In genomic region chr13:55727120-55727838, GRCm38 (mm10) we compare ENCODE assay signal across 8 mouse cellular contexts. TPM values are rescaled to one million over a fixed set of nuclear protein-coding genes. Genes with fewer than 3 reads are reported as not detected.
DNase-seq lines count a peak whose midpoint lies in the region; ATAC-seq and TF ChIP-seq lines count a peak whose summit lies in the region.

Pcbd2 (plus strand) TSS chr13:55727368.

- peak within 1 kb of the TSS; percentile 92 for H3K27ac ChIP-seq in embryonic facial prominence, embryonic 11.5 days (replicated peaks; ENCODE audit: low read depth, low read length)
- H3K27ac ChIP-seq in intestine, postnatal 0 days (ENCODE audit: low read depth, low read length), result peak within 1 kb of the TSS; percentile 97
- H3K27ac ChIP-seq in midbrain, embryonic 10.5 days (replicated peaks), result peak within 1 kb of the TSS; percentile 96

- no peaks in the 10 kb centered on the region for H3K4me1 ChIP-seq in embryonic facial prominence, embryonic 11.5 days (ENCODE audit: control insufficient read depth, insufficient read depth, low read length)
- H3K4me1 ChIP-seq in intestine, postnatal 0 days (replicated peaks; ENCODE audit: control insufficient read depth, insufficient read depth, low read length), result no peaks in the 10 kb centered on the region
- peaks cover 5% of the 10 kb centered on the region; the same call in 1 of the 2 replicates for H3K4me1 ChIP-seq in midbrain, embryonic 10.5 days

- peak within 1 kb of the TSS; percentile 64 for H3K4me2 ChIP-seq in embryonic facial prominence, embryonic 11.5 days (ENCODE audit: low read depth, low read length)
- peak within 1 kb of the TSS; percentile 69 for H3K4me2 ChIP-seq in intestine, postnatal 0 days (replicated peaks; ENCODE audit: low read depth)

- no peaks in the 10 kb centered on the region for H3K27me3 ChIP-seq in embryonic facial prominence, embryonic 11.5 days (ENCODE audit: control insufficient read depth, insufficient read depth, low read length)
- no peaks in the 10 kb centered on the region for H3K27me3 ChIP-seq in intestine, postnatal 0 days (replicated peaks; ENCODE audit: control insufficient read depth, insufficient read depth, low read length)
- no peaks in the 10 kb centered on the region for H3K27me3 ChIP-seq in midbrain, embryonic 10.5 days (ENCODE audit: low read depth, poor library complexity, severe bottlenecking)

- H3K4me3 ChIP-seq in embryonic facial prominence, embryonic 11.5 days (ENCODE audit: low read depth, low read length), result peak within 1 kb of the TSS; percentile 51
- peak within 1 kb of the TSS; percentile 69 for H3K4me3 ChIP-seq in intestine, postnatal 0 days (ENCODE audit: low read depth, low read length)
- peak within 1 kb of the TSS; percentile 72 for H3K4me3 ChIP-seq in midbrain, embryonic 10.5 days

- peaks cover 3% of the 10 kb centered on the region; the same call in 1 of the 2 replicates for H3K36me3 ChIP-seq in embryonic facial prominence, embryonic 11.5 days (replicated peaks; ENCODE audit: control insufficient read depth, insufficient read depth, low read depth, low read length)
- peaks cover 14% of the 10 kb centered on the region; the same call in 1 of the 2 replicates for H3K36me3 ChIP-seq in intestine, postnatal 0 days (ENCODE audit: control insufficient read depth, insufficient read depth)
- peaks cover 38% of the 10 kb centered on the region for H3K36me3 ChIP-seq in midbrain, embryonic 10.5 days

- no peaks in the 10 kb centered on the region for H3K9me3 ChIP-seq in embryonic facial prominence, embryonic 11.5 days (replicated peaks; ENCODE audit: control insufficient read depth, low read length)
- H3K9me3 ChIP-seq in intestine, postnatal 0 days (ENCODE audit: control insufficient read depth), result no peaks in the 10 kb centered on the region
- H3K9me3 ChIP-seq in midbrain, embryonic 10.5 days (replicated peaks), result no peaks in the 10 kb centered on the region

- peak; percentile 91 for ATAC-seq in embryonic facial prominence, embryonic 11.5 days (replicated peaks; ENCODE audit: insufficient number of reproducible peaks, low FRiP score, low TSS enrichment, low read depth)
- ATAC-seq in granulocyte monocyte progenitor cell, adult 5-6 weeks (replicated peaks; ENCODE audit: poor library complexity, severe bottlenecking), result peak; percentile 87
- peak; percentile 93 for ATAC-seq in intestine, postnatal 0 days

- peak; percentile 91 for DNase-seq in adrenal gland, postnatal 25 days
- DNase-seq in embryonic facial prominence, embryonic 11.5 days (ENCODE audit: low spot score), result peak; percentile 84
- DNase-seq in left cerebral cortex, postnatal 36 days (ENCODE audit: low spot score in 2 of 2), result peak; percentile 83 to 89
- peak; percentile 86 for DNase-seq in midbrain, embryonic 10.5 days (ENCODE audit: low spot score)
- DNase-seq in right cerebral cortex, postnatal 36 days (ENCODE audit: low spot score in 2 of 2), result peak; percentile 62 to 71
- peak; percentile 87 for DNase-seq in yolk sac, embryonic 10.5 days (ENCODE audit: low spot score)

- peak within 1 kb of the TSS; percentile 78 for H3K9ac ChIP-seq in embryonic facial prominence, embryonic 11.5 days (replicated peaks; ENCODE audit: low read length)
- peak within 1 kb of the TSS; percentile 74 for H3K9ac ChIP-seq in intestine, postnatal 0 days (ENCODE audit: low read depth, low read length)

- WGBS in embryonic facial prominence, embryonic 11.5 days, result under 1% methylated on average over 68 of the region's 73 CpGs
- WGBS in intestine, postnatal 0 days, result under 1% methylated on average over 72 of the region's 73 CpGs
- under 1% methylated on average over 73 of the region's 73 CpGs for WGBS in midbrain, embryonic 10.5 days

- TF ChIP-seq CTCF in intestine, postnatal 0 days (IDR thresholded peaks at IDR 0.05; ENCODE audit: low read depth), result 0 out of 2 replicates have a peak, but pooled peaks have one; percentile 26

- intact Hi-C loops in left cerebral cortex, postnatal 36 days (cut with DNase I), result loop anchor here (1.0 to 5.0 kb wide), 2 partner anchors 35 to 125 kb away; no protein-coding TSS in a partner anchor

RNA-seq across cellular contexts. Expression of gene Pcbd2, which starts in this region (rescaled TPM):
- total RNA-seq in adrenal gland, postnatal 25 days (2021), result 62.0 and 83.2 TPM in 2 replicates
- polyA plus RNA-seq in embryonic facial prominence, embryonic 11.5 days (2014; fragmentation: Nextera tagmentation; extraction: Ambion mirVana), result 40.8 and 44.7 TPM in 2 replicates
- 47.4 and 48.2 TPM in 2 replicates for total RNA-seq in granulocyte monocyte progenitor cell, adult 5-6 weeks (2014; fragmentation: Nextera tagmentation)
- total RNA-seq in granulocyte monocyte progenitor cell, adult 5-6 weeks (2017), result 6.9 and 30.3 TPM in 2 replicates
- 70.5 and 72.0 TPM in 2 replicates for polyA plus RNA-seq in intestine, postnatal 0 days (2015; fragmentation: Nextera tagmentation; extraction: Ambion mirVana)
- total RNA-seq in left cerebral cortex, postnatal 36 days (2021), result 10 to 100 TPM; 27.0 to 28.6 TPM
- 33.8 and 34.8 TPM in 2 replicates for polyA plus RNA-seq in midbrain, embryonic 10.5 days (2016; fragmentation: Nextera tagmentation; extraction: Ambion mirVana)

Comparison
In these comparisons a context has a peak if more than half of its experiments do, and no peak if none do; other contexts are left out.
1. Peak in every context shown above with its lines: DNase-seq, ATAC-seq, H3K4me3 ChIP-seq and H3K27ac ChIP-seq.